Mouse (Mus musculus) olfactory bulb, adult 2 months (tissue): ENCODE data around the gene Gpr107. TPM values are rescaled to one million over a fixed set of nuclear protein-coding genes. Genes with fewer than 3 reads are reported as not detected.

Source experiments
- H3K27ac ChIP-seq: fragments of 200-500 bp; 2 replicates; pipeline ENCODE4 v1.5.1; 2012; ENCODE audit warnings: low read depth, low read length; ENCODE audit not compliant: insufficient read depth
- H3K4me1 ChIP-seq: fragments of 200-500 bp; 2 replicates; pipeline ENCODE4 v1.6.1; 2012; ENCODE audit warnings: low read length; ENCODE audit not compliant: control insufficient read depth, insufficient read depth
- H3K4me3 ChIP-seq: fragments of 200-500 bp; 2 replicates; pipeline ENCODE4 v1.5.1; 2012; ENCODE audit warnings: mild to moderate bottlenecking, low read depth, low read length, moderate library complexity; ENCODE audit not compliant: insufficient read depth
- CTCF ChIP-seq: fragments of 200-500 bp; IDR thresholded peaks from 2 replicates; pipeline ENCODE4 v1.5.1; 2012; ENCODE audit warnings: low read depth, mild to moderate bottlenecking, low read length, moderate library complexity; ENCODE audit not compliant: insufficient read depth
- POLR2A ChIP-seq: fragments of 200-500 bp; IDR thresholded peaks from 2 replicates; pipeline ENCODE4 v1.6.1; 2012; ENCODE audit warnings: mild to moderate bottlenecking, low read depth, low read length, moderate library complexity; ENCODE audit not compliant: insufficient read depth
- WGBS: fragments of 180-500 bp; shearing (Covaris S2); methylation state at CpG from one replicate; pipeline ENCODE4 v1.1.7; 2018; 5-methylcytosine and 5-hydroxymethylcytosine counted together
- polyA plus RNA-seq: library from polyadenylated mRNA; stranded (reverse); fragments of >200 nt; gene quantifications from 2 replicates; pipeline ENCODE4 v1.2.4, GENCODE M21; 2012; ENCODE audit warnings: low replicate concordance; ENCODE audit not compliant: missing spikeins, insufficient read depth, insufficient read length

Gpr107 gene
- polyA plus RNA-seq, 1 experiment, result not detected

DNA sequence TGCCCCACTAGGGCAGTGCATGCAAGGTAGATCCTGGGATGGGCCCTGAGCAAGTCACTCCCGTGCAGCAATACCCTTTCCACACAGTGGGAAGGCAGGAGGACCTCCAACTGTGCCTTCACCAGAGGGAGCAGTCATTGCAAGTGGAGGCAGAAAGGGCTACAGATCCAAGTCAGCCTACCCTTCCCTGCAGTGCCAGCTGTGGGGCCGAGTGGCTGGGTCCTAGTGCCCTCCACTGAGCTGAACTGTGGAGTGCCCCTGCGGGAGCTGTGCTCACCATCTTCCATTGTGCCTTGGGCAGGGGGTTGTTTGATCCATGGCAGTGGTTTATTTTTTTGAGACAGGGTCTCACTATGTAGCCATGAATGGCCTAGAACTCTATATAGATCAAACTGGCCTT, 59.1 kb downstream of the Gpr107 start:
- Histone ChIP-seq H3K27ac (peak overlapping the region; percentile 84), H3K4me3 (peak overlapping the region; percentile 25), H3K4me1 (peaks cover 37% of the 10 kb centered on the region)
- TF ChIP-seq POLR2A (no peak), CTCF (no peak)
- 35% methylated on average over 3 of the region's 3 CpGs for WGBS

DNA sequence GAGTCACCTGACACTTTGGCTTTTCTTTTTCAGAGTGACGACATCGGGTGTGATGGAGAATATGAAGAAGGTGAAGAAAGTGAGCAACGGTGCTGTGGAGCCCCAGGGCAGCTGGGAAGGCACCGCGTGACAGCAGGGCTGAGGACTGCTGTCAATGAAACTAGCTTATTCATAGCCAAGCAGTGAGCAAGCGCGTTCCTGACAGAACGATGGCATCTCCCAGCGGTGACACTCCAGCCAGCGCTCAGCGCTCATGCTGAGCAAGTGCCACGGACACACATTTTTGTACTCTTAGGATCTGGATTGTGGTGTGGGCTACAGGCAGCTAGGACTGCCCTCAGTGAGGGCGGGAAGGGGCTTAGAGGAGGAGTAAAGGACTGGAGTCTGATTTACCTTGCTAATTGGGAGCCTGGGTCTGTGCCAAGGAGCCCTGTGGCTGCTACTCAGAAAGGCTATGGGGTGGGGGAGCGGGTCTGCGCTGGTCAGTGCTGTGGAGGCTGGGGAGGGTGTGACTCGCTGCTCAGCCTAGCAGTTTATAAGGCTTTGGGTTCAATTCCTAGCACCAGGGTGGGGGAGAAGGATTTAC, 62.2 kb downstream of the Gpr107 start:
- TF ChIP-seq POLR2A, result no peak
- no peak for TF ChIP-seq CTCF
- H3K27ac ChIP-seq, result no peak overlapping the region
- H3K4me1 ChIP-seq, result peaks cover 33% of the 10 kb centered on the region
- 53% methylated on average over 16 of the region's 16 CpGs for WGBS
- no peak overlapping the region for H3K4me3 ChIP-seq

GRCm38 (mm10) chr2:31218611-31219010, 66.5 kb downstream of the Gpr107 start:
- Histone ChIP-seq H3K4me1 (peaks cover 18% of the 10 kb centered on the region), H3K27ac (no peak overlapping the region), H3K4me3 (no peak overlapping the region)
- WGBS, result 74% methylated on average over 3 of the region's 3 CpGs
- TF ChIP-seq POLR2A (no peak), CTCF (no peak)

DNA sequence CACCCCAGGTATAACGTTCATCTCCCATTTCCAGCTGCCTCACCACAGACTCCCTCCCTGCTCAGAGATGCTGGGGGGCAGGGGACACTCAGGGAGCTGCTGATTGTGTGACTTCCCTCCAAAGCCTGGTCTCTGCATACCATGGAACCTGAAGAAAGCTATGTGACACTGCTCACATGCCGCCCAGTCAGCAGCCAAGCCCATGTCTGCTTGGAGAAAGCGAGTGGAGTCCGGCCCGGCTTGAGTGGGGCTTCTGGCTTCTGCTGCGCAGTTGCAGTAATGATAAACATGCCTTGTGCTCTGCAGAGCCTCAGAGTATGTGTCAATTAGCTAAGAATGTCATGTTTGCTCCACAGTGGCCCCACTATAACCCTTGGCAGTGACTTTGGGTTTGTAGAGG, 67.4 kb downstream of the Gpr107 start:
- TF ChIP-seq POLR2A (no peak), CTCF (no peak)
- Histone ChIP-seq H3K27ac (no peak overlapping the region), H3K4me1 (peaks cover 14% of the 10 kb centered on the region), H3K4me3 (no peak overlapping the region)
- WGBS, result 87% methylated on average over 6 of the region's 6 CpGs

DNA sequence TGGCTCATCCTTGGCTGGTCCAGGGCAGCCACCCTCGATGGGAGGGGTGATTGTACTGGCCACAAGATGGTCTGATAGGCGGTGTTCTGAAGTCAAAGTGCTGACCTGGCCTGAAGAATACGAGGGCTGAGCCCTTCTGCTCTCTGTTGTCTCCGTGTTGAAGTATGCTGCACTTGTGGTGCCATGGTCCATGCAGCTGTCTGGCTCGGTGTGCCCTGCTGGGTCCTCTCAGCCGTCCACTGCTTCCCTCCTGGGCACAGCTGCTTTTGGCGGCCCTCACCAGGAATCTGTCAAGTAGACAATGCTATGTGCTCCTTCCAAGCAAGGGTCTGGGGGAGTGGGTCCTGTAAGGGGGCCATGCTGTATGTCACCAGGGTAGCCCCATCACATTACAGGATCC, 68.7 kb downstream of the Gpr107 start:
- H3K4me3 ChIP-seq, result no peak overlapping the region
- peaks cover 7% of the 10 kb centered on the region for H3K4me1 ChIP-seq
- TF ChIP-seq CTCF (no peak), POLR2A (no peak)
- no peak overlapping the region for H3K27ac ChIP-seq
- WGBS, result 56% methylated on average over 7 of the region's 7 CpGs

GRCm38 (mm10) chr2:31221582-31221981, 69.5 kb downstream of the Gpr107 start:
- H3K4me1 ChIP-seq, result peaks cover 3% of the 10 kb centered on the region; the same call in 1 of the 2 replicates
- H3K27ac ChIP-seq, result no peak overlapping the region
- H3K4me3 ChIP-seq, result no peak overlapping the region
- TF ChIP-seq CTCF (no peak), POLR2A (no peak)
- 73% methylated on average over 5 of the region's 5 CpGs for WGBS

DNA sequence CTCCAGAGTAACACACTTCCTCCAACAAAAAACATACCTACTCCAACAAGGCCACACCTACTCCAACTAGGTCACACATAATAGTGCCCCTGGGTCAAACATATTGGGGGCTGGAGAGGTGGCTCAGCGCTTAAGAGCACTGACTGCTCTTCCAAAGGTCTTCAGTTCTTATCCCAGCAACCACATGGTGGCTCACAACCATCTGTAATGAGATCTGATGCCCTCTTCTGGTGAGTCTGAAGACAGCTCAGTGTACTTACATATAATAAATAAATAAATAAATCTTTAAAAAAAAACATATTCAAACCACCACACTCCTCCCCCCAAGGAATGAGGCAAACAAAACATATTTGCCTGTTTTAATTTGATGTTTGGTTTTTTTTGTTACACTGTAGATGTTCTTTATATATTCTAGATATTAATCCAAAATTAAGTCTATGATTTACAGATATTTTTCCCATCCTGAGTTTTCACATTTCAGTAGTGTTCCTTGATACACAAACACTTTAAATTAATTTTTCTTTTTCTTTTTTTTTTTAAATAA, 76.7 kb downstream of the Gpr107 start:
- 60% methylated on average over 1 of the region's 1 CpGs for WGBS
- no peaks in the 10 kb centered on the region for H3K4me1 ChIP-seq
- no peak overlapping the region for H3K4me3 ChIP-seq
- TF ChIP-seq CTCF (no peak), POLR2A (no peak)
- no peak overlapping the region for H3K27ac ChIP-seq

DNA sequence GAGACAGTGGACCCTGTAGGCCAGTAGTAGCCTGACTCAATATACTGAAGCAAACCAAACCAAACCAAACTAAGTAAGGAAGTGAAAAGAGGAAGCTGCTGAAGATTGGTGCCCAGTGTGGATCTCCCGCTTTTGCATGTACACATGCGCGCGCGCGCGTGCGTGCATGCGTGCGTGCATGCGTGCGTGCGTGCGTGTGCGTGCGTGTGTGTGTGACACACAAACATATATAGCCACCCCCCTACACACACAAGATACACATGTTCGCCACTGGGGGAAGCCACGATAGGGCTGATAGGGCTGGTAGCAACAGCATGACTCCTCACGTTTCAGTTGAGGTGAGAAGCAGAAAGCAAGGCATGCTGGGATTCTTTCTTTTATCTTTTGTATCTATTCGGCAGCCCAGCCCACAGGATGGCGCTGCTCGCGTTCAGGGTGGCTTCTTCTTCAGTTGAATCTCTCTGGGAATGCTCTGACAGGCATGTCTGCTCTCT, 87.1 kb downstream of the Gpr107 start:
- H3K4me3 ChIP-seq, result peak overlapping the region; percentile 17; the same call in 1 of the 2 replicates
- no peak overlapping the region for H3K27ac ChIP-seq
- 36% methylated on average over 23 of the region's 23 CpGs for WGBS
- TF ChIP-seq POLR2A (no peak), CTCF (peak; percentile 45; the same call in 1 of the 2 replicates)
- H3K4me1 ChIP-seq, result peaks cover 16% of the 10 kb centered on the region

- no peak overlapping the region for H3K27ac ChIP-seq
- WGBS, result 88% methylated on average over 6 of the region's 6 CpGs
- peaks cover 22% of the 10 kb centered on the region for H3K4me1 ChIP-seq
- no peak overlapping the region for H3K4me3 ChIP-seq
- TF ChIP-seq CTCF (no peak), POLR2A (no peak)
Measured at GRCm38 (mm10) chr2:31239833-31240232, 87.7 kb downstream of the Gpr107 start.

- no peak for TF ChIP-seq CTCF
- TF ChIP-seq POLR2A, result no peak
- peaks cover 29% of the 10 kb centered on the region for H3K4me1 ChIP-seq
- no peak overlapping the region for H3K4me3 ChIP-seq
- H3K27ac ChIP-seq, result no peak overlapping the region
- 16% methylated on average over 7 of the region's 7 CpGs for WGBS
Measured at GRCm38 (mm10) chr2:31241639-31242038, 89.5 kb downstream of the Gpr107 start.
